Mouse (Mus musculus) megakaryocyte progenitor cell, adult 5-6 weeks (primary cell): ENCODE results near the gene Tuft1. TPM values are rescaled to one million over a fixed set of nuclear protein-coding genes. Genes with fewer than 3 reads are reported as not detected.

ENCODE experiments used
- ATAC-seq: replicated peaks from 2 replicates; pipeline ENCODE4 v1.8.0; 2016; ENCODE audit warnings: mild to moderate bottlenecking, moderate TSS enrichment, inconsistent platforms; ENCODE audit not compliant: poor library complexity
- total RNA-seq, 2 experiments: library from RNA; stranded (forward) in 1 of 2; stranded (reverse) in 1 of 2; fragments of 157-497, 149-512 nt in 1 of 2; fragments of 200-1000 nt in 1 of 2; gene quantifications; 2 replicates each; pipeline versions ENCODE4 v1.2.3 to v1.2.4; 2015 to 2017

Gene Tuft1
- total RNA-seq, 2 experiments from 2014 or later = 3.5 to 4.2 TPM

DNA sequence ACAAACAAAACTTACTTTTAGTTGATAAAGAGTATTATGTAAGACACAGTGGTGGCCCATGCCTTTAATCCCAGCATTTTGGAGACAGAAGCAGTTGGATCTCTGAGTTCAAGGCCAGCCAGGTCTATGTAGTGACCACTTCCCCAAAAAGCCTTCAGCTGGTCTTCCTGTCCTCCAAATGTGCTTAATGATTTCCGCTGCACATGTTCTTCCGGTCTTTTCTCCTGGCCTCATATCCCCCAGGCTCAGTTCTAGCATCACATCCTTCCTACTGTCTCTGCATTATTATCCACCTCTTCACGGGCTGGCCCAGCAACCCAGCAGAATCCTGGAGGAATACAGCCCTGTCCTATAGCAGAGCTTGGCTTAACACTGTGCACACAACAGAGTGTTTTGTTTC lies 49.1 kb downstream of the Tuft1 start:
- peak; percentile 77 for ATAC-seq

GRCm38 (mm10) chr3:94601959-94602358 lies 56.7 kb downstream of the Tuft1 start:
- peak; percentile 93 for ATAC-seq

DNA sequence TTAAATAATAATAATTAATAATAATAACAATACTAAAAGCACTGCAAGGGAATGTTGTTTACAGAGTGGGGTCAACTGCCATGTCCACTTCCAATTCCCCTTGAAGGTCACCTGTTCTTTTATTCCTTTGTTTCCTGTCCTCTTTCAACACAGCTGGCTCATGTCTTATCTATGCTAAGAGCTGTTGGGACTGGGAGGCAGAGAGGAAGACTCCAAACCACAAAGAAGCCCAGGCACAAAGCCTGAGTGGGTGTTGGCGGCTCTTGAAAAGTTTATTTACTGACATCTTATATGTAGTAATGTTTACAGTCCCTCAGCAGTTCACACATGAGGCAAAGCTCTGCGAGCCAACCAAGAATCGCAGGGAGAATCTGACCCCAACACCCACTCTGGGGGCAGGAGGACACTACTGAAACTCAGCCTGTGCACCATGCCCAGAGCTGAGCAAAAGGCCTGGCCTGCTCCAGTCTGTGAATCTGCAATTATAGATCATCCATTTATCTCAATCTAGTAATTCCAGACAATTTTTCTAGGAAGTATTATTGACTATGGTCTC lies 61.4 kb downstream of the Tuft1 start:
- ATAC-seq = peak; percentile 56

GRCm38 (mm10) chr3:94595871-94596287 lies 62.8 kb downstream of the Tuft1 start:
- peak; percentile 64 for ATAC-seq

GRCm38 (mm10) chr3:94591066-94591465 lies 67.6 kb downstream of the Tuft1 start:
- no peak for ATAC-seq

DNA sequence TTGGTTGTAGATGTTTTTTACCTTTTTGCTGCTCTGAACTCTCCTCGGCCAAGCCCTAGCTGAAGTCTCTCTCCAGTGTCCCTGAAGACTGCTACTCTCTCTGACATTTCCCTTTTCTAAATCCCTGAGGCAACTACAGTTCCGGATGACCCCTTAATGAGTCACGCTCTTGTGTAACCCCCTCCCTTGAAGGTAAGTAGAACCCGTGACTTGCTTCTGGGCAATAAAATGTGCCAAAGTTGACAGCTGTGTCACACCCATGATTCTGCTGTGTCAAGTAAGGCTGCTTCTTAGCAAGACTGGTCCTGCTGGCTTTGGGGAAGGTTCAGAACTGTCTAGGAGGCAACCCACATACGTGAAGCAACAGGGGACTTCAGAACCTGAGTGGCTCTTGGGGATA lies 70.7 kb downstream of the Tuft1 start:
- peak; percentile 95 for ATAC-seq

DNA sequence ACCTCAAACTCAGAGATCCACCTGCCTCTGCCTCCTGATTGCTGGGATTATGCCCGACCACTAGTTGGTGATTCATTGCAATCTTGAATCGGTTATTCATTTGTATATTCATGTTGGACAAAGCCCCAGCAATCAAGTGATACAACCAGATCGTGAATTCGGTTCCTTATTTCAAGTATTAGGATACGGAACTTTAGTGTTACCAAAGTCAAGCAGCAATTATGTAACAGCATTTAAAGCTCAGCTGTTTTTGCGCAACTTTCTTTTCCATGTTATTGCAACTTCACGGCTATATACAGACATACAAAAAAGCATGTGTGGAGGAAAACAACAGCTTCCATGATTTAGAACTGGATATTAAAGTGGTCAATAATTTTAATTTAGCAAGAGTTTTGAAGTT lies 75.7 kb downstream of the Tuft1 start:
- peak; percentile 51 for ATAC-seq

GRCm38 (mm10) chr3:94582456-94582891 lies 76.2 kb downstream of the Tuft1 start, which contains the start of gene Snx27:
Gene Snx27 (minus strand): TSS chr3:94582716.
- ATAC-seq = peak; percentile 92

DNA sequence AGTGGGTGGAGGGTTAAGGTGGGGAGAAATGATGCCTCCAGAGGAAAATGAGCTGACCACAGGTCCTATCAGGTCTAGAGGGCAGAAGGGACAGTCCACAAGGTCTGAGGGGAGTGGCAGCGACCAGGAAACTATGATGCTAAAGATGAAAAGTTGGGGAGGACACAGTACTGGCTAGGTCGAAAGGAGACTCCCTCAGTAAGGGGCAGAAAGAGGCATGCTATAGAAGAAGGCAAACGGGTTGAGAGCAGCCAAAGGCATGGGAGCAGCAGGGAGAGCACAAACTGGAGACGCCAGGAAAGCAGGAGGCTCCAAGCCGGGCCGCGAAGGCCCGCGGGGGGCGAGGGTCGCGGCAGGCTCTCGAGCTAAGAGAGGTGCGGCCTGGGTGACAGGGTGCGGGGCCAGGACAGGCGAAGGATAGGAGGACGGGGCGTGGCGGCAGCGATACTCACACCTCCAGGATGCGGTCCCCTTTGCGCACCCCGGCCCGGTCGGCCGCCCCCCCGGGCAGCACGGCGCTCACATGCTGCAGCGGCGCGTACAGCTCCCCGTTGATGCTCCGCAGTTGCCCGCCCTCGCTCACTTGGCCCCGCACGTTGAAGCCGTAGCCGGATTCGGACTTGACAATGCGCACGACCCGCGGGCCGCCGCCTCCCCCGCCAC lies 76.7 kb downstream of the Tuft1 start:
- peak; percentile 50 for ATAC-seq

GRCm38 (mm10) chr3:94581138-94581780 lies 77.4 kb downstream of the Tuft1 start:
- peak; percentile 16; the same call in 1 of the 2 replicates for ATAC-seq

DNA sequence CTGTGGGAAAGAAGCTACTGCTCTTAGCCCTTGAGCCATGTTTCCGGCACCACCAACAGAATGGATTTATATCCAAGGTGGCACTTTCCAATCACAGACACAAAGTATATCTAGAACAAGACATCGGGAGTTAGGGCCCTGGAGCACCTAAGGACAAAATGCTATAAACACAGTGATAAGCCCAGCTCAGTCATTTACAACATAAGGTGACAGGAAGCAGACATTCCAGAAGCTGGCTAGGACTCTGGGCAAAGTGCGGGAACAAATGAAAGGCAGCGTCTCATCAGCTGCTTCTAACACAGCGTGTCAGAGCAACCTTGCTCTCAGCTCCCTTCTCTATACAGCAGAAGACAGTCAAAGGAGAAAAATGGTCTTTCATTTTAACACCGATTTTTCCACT lies 84.2 kb downstream of the Tuft1 start:
- ATAC-seq = no peak

DNA sequence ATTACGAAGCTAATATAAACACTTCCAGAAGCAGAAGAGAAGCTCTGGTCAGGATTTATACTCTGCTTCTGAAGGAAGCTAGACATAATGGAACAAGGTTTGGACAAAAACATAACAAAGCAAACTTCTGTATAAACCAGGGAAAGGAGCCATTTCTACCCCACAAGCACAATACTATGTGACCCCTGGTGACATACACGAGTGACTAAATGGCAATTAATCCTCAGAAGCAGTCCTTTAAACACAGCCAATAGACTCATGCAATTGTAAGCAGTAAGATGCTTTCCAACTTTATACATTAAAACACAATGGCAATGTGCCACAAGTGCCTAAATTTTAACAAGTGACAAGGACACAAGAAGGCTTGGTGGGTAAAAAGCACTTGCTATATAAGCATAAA lies 91.4 kb downstream of the Tuft1 start:
- no peak for ATAC-seq

GRCm38 (mm10) chr3:94565557-94565956 lies 93.1 kb downstream of the Tuft1 start:
- no peak for ATAC-seq

DNA sequence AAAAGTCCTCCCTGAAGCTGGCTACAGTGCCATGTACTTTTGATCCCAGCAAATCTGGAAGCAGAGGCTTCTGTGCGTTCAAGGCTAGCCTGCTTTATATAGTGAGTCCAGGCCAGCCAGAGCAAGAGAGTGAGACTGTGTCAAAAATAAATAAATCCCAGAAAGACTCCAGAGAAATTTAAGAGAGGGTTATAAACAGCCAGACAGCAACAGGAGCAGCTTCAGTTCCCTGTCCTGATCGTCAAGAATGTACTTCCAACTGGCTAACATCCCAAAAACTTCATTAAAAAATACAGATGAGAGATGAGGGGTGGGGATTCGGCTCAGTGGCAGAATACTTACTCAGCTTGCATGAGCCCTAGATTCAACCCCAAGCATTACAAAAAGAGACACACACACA lies 93.5 kb downstream of the Tuft1 start:
- no peak for ATAC-seq

GRCm38 (mm10) chr3:94564356-94565010 lies 94.2 kb downstream of the Tuft1 start:
- ATAC-seq = no peak

DNA sequence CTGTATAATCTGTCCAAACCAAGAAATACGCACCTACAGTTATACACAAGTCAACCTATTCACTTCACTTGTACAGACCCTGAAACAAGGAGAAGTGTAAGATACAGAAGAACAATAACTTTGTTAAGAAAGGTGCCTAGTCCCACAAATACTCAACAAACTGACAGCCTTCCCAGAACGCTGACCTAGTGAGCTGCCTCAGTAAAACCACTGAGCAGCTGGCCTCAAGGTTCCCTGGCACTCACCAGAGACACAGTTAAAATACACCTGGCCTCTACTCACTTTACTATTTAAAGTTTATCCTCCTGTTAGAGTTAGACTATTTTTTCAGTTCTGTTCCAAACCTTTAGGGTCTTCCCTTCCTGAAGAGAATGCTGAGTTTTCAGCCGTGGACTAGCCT lies 95.5 kb downstream of the Tuft1 start:
- no peak for ATAC-seq

Other genes with a start within 250 kb of the Tuft1 start
- 12.7 and 13.2 TPM in 2 replicates for gene Tdrkh, start 245.6 kb downstream of the Tuft1 start, total RNA-seq (2015)
- 3.9 and 5.5 TPM in 2 replicates for gene Tdrkh, start 245.6 kb downstream of the Tuft1 start, total RNA-seq (2017)
- gene Mrpl9, start 215.6 kb downstream of the Tuft1 start, total RNA-seq (2015) = 46.9 and 53.0 TPM in 2 replicates
- 53.3 and 54.6 TPM in 2 replicates for gene Mrpl9, start 215.6 kb downstream of the Tuft1 start, total RNA-seq (2017)
- 0.46 TPM in 1 of 2 replicates, not detected in the other for gene Oaz3, start 215.0 kb downstream of the Tuft1 start, total RNA-seq (2015)
- gene Oaz3, start 215.0 kb downstream of the Tuft1 start, total RNA-seq (2017) = not detected in 2 replicates
- not detected in 2 replicates for gene Celf3, start 180.6 kb downstream of the Tuft1 start, total RNA-seq (2015)
- gene Celf3, start 180.6 kb downstream of the Tuft1 start, total RNA-seq (2017) = 0.08 TPM in 1 of 2 replicates, not detected in the other
- gene Riiad1, start 178.5 kb downstream of the Tuft1 start, total RNA-seq (2015) = 1.1 and 1.4 TPM in 2 replicates
- gene Riiad1, start 178.5 kb downstream of the Tuft1 start, total RNA-seq (2017) = not detected in 2 replicates
- 21.9 and 22.5 TPM in 2 replicates for gene Snx27, start 76.2 kb downstream of the Tuft1 start, total RNA-seq (2015)
- 23.2 and 36.4 TPM in 2 replicates for gene Snx27, start 76.2 kb downstream of the Tuft1 start, total RNA-seq (2017)
- gene Gm10972, start 15.8 kb downstream of the Tuft1 start, total RNA-seq (2015) = not detected in 2 replicates
- gene Gm10972, start 15.8 kb downstream of the Tuft1 start, total RNA-seq (2017) = not detected in 2 replicates
- gene Selenbp2, start 34.7 kb upstream of the Tuft1 start, total RNA-seq (2015) = not detected in 2 replicates
- 0.14 TPM in 1 of 2 replicates, not detected in the other for gene Selenbp2, start 34.7 kb upstream of the Tuft1 start, total RNA-seq (2017)
- not detected in 2 replicates for gene Cgn, start 127.6 kb upstream of the Tuft1 start, total RNA-seq (2015)
- not detected in 2 replicates for gene Cgn, start 127.6 kb upstream of the Tuft1 start, total RNA-seq (2017)
- gene Pogz, start 178.7 kb upstream of the Tuft1 start, total RNA-seq (2015) = 31.3 and 35.8 TPM in 2 replicates
- 13.5 and 15.3 TPM in 2 replicates for gene Pogz, start 178.7 kb upstream of the Tuft1 start, total RNA-seq (2017)
- gene Psmb4, start 228.1 kb upstream of the Tuft1 start, total RNA-seq (2015) = 341 and 364 TPM in 2 replicates
- 196 and 240 TPM in 2 replicates for gene Psmb4, start 228.1 kb upstream of the Tuft1 start, total RNA-seq (2017)